Mouse (Mus musculus) testis, adult 2 months (tissue): ENCODE results near the gene Phf11a.

Experiments
- CTCF ChIP-seq: fragments of 200-500 bp; IDR thresholded peaks from 2 replicates; pipeline ENCODE4 v1.5.1; 2012; ENCODE audit warnings: low read depth, mild to moderate bottlenecking, inconsistent platforms, low read length, moderate library complexity; ENCODE audit not compliant: control insufficient read depth, insufficient read depth, insufficient replicate concordance
- POLR2A ChIP-seq: fragments of 200-500 bp; IDR thresholded peaks from 2 replicates; pipeline ENCODE4 v1.6.1; 2012; ENCODE audit warnings: low read depth, mild to moderate bottlenecking, inconsistent platforms, low read length, moderate library complexity; ENCODE audit not compliant: control insufficient read depth

DNA sequence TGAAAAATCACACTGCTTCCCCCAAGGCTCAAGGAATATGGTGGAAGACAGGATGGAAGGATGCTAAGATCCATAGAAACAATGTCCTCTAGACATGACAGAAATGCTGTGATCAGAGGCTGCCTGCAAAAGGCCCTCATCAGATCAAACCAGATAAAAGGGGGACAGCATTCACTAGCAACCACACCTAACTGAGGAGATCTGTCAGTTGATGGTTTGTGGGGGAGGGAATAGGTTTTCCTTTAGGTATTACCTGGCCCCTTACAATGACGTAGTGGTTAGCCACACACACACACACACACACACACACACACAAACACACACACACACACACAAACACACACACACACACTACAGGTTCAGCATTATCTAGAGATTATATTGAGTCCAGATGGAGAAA is 42.2 kb upstream of the Phf11a start:
- TF ChIP-seq POLR2A = no peak
- TF ChIP-seq CTCF = no peak
